In genomic region chr9:72661895-72662661, GRCm38 (mm10) we compare ENCODE assay signal across 8 mouse cellular contexts. TPM values are rescaled to one million over a fixed set of nuclear protein-coding genes. Genes with fewer than 3 reads are reported as not detected.
A peak's percentile ranks its signal among the peaks of the same experiment; 100 is the strongest.
DNase-seq lines count a peak whose midpoint lies in the region; ATAC-seq lines count a peak whose summit lies in the region.

Gene Nedd4, plus strand, starts transcription at chr9:72662346.

- peak within 1 kb of the TSS; percentile 98 for H3K27ac ChIP-seq in hindbrain, embryonic 10.5 days
- H3K27ac ChIP-seq in lung, embryonic 16.5 days (ENCODE audit: low read length), result peak within 1 kb of the TSS; percentile 100

- H3K36me3 ChIP-seq in hindbrain, embryonic 10.5 days, result peaks cover 33% of the 10 kb centered on the region
- H3K36me3 ChIP-seq in lung, embryonic 16.5 days (ENCODE audit: control insufficient read depth, insufficient read depth, low read length), result peaks cover 8% of the 10 kb centered on the region

- H3K9me3 ChIP-seq in hindbrain, embryonic 10.5 days, result no peaks in the 10 kb centered on the region
- no peaks in the 10 kb centered on the region for H3K9me3 ChIP-seq in lung, embryonic 16.5 days (ENCODE audit: control insufficient read depth, low read length)

- H3K27me3 ChIP-seq in hindbrain, embryonic 10.5 days (ENCODE audit: insufficient read depth, poor library complexity, severe bottlenecking), result no peaks in the 10 kb centered on the region
- H3K27me3 ChIP-seq in lung, embryonic 16.5 days (ENCODE audit: control insufficient read depth, insufficient read depth, low read depth, low read length), result no peaks in the 10 kb centered on the region

- WGBS in hindbrain, embryonic 10.5 days, result under 1% methylated on average over 83 of the region's 83 CpGs
- under 1% methylated on average over 61 of the region's 83 CpGs for WGBS in lung, embryonic 16.5 days

- peak within 1 kb of the TSS; percentile 87 for H3K4me3 ChIP-seq in hindbrain, embryonic 10.5 days
- peak within 1 kb of the TSS; percentile 93 for H3K4me3 ChIP-seq in lung, embryonic 16.5 days (ENCODE audit: low read length)

- peak within 1 kb of the TSS; percentile 77 for H3K4me2 ChIP-seq in lung, embryonic 16.5 days (ENCODE audit: low read depth, low read length)

- peak within 1 kb of the TSS; percentile 100 for H3K9ac ChIP-seq in lung, embryonic 16.5 days (ENCODE audit: low read length)

- DNase-seq in Muller cell, postnatal 12 days (ENCODE audit: inconsistent ontology term), result peak; percentile 97
- DNase-seq in cerebellum, adult 9-10 months, result peak; percentile 94
- DNase-seq in frontal cortex, adult 2 months (ENCODE audit: extremely low spot score in 1 of 2, low spot score in 1 of 2), result peak; percentile 73 to 95
- DNase-seq in hindbrain, embryonic 10.5 days (ENCODE audit: low spot score), result peak; percentile 97
- DNase-seq in layer of hippocampus, adult 9-11 months, result peak; percentile 93
- DNase-seq in ovary, postnatal 14 days (ENCODE audit: low spot score), result peak; percentile 97
- DNase-seq in thymus, postnatal 10 days (ENCODE audit: low spot score in 2 of 2), result peak; percentile 91 to 95

- ATAC-seq in lung, embryonic 16.5 days (ENCODE audit: low read depth), result peak; percentile 91

- H3K4me1 ChIP-seq in hindbrain, embryonic 10.5 days (replicated peaks), result peaks cover 53% of the 10 kb centered on the region
- H3K4me1 ChIP-seq in lung, embryonic 16.5 days (replicated peaks; ENCODE audit: control insufficient read depth, insufficient read depth, low read length), result peaks cover 30% of the 10 kb centered on the region

RNA-seq across cellular contexts. Expression of gene Nedd4, which starts in this region (rescaled TPM):
- polyA plus RNA-seq in frontal cortex, adult 2 months (2012; rRNA removed), result 231 and 248 TPM in 2 replicates
- polyA plus RNA-seq in hindbrain, embryonic 10.5 days (2016; fragmentation: Nextera tagmentation; extraction: Ambion mirVana), result 556 and 636 TPM in 2 replicates
- 644 and 678 TPM in 2 replicates for polyA plus RNA-seq in lung, embryonic 16.5 days (2015; fragmentation: Nextera tagmentation; extraction: Ambion mirVana)

Comparison
In these comparisons a context has a peak if more than half of its experiments do, and no peak if none do; other contexts are left out.
1. Peak in every context shown above with its lines: DNase-seq, ATAC-seq, H3K4me3 ChIP-seq and H3K27ac ChIP-seq.